Mouse (Mus musculus): ENCODE results near the gene Polr3h. TPM values are rescaled to one million over a fixed set of nuclear protein-coding genes. Genes with fewer than 3 reads are reported as not detected.

Gene Polr3h
- total RNA-seq, 2 experiments from 2014 or later: 14.1 to 16.5 TPM

DNA sequence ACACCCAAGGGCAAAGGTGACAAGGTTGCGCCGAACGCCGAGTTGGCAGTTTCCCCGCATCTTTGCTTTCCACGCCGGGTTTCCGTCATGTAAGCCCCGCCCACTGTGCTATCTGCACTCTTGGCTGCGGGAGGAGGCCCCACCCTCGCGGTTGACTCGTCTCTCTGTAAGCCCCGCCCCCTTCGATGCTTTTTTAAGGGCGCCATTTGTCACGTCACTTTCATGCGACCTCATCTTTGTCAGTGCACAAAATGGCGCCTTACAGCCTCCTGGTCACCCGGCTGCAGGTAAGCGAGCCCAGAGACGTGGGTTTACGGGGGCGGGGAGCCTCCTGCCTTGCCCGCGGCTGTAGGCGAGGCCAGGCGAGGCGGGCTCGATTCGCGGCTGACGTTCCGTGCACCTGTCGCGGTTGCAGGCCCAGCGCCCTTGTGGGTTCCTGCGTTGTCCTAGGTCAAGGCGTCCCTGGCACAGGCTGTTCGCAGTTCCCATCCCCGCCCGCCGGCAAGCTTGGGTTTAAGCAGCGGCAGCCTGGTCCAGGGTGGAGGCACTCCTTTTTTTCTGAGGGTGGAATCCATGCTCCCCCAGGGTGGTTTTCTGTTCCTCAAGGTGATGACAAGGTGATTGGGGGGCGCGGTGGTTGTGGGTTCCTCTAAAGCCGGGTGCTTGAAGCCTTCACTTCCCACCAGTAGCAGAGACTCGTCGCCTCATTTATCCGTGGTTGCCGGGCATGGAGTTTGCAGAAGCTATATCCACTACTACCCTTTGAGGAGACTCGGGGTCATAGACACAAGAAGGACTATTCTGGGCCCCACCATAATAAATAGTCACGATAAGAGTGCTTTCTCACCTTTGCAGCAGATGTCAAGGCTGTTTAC, 53.5 kb downstream of the Polr3h start, which contains the start of gene Aco2:
Aco2 (plus strand) TSS at position 48 of the 875 bp plus-strand sequence.
- DNase-seq (ENCODE audit: low spot score in 2 of 2): peak; percentile 98 to 99

DNA sequence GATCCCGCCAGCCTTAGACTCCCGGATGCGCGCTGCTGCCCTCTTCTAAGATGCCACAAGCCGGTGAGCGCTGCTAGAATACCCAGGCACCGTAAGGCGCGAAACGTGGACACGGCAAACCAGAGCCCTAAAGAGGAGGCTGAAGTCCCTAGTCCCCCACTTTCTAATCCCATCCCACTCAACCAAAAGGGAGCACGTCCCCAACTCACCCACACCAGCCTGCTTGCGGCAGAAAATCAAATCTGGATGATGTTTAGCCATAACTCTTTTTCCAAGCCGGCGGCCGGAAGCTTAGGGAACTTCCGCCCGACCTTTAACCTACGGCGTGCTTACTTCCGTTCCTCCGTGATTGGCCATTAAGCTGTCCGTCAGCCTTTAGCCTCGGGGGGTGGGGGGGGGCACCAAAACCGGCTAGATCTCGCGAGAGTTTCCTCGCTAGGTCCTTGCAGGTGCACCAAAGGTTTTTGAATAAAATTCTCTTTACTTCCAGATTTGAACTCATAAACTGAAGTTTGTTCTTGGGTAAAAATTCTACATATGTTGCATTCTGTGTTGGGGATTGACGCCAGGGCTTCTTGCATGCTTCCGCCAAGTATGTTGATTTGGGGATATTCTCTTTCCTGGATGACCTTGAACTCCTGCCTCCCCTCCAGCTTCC, 54.3 kb downstream of the Polr3h start, which contains the start of gene Phf5a:
Phf5a (minus strand) TSS at position 308 of the 658 bp plus-strand sequence.
- peak; percentile 54 to 87 for DNase-seq (ENCODE audit: low spot score in 2 of 2)

DNA sequence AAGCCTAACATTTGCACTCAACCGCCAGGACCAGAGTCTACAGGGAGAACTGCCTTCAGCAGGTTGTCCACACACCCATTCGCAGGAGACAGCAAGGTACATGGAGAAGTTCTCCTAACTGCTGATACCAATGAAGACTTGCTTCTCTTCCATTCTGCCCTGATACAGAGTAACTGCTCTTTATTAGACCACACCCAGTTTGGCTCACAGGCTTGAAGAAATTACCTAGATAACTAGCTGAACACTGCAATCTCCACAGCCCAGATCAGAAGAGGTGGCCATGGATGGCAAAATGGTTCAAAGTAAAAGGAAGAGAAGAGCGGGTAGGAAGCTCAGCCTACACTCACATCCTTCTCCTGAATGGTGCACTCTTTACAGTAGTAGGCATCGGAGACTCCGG, 56.1 kb downstream of the Polr3h start:
- no peak for DNase-seq (ENCODE audit: low spot score in 2 of 2)

GRCm38 (mm10) chr15:81864238-81864637, 61.8 kb downstream of the Polr3h start:
- no peak for DNase-seq (ENCODE audit: low spot score in 2 of 2)

GRCm38 (mm10) chr15:81860471-81861135, 65.4 kb downstream of the Polr3h start:
- no peak for DNase-seq (ENCODE audit: low spot score in 2 of 2)

DNA sequence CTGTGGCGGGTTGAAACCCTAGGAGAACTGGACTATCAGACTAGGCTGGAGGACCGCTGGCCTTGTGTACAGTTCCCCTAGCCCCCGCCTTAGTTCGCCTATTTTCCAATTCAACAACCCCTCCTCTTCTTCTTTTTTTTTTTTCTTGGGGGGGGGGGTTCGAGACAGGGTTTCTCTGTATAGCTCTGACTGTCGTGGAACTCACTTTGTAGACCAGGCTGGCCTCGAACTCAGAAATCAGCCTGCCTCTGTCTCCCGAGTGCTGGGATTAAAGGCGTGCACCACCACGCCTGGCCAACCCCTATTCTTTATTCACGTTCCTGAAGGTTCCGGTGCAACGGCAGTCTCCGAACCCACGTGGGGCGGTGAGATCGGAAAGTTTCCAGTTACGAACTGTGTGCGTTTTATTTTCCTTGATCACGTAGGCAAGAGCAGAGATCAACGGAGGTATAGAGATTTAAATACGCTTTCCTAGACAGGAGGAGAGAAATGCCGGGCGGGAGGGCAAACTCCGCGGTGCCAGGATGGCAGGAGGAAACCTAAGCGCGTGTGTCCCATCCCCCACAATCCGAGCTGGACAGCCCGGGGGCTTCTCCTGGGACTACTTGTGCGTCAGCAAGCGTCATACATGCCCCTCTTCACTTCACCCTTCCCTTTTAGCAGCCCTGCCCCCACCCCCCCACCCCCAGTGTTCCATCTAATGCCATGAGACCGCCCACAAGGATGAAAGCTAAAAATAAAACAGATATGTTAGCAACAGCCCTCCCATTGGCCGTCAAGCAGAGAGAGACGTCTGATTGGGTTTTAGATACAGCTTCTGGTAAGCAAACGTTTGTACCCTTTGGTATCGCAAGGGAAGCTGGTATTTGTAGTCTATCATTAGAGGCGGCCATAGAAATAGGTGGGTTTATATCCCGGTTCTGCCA, 66.4 kb downstream of the Polr3h start:
- DNase-seq (ENCODE audit: low spot score in 2 of 2): peak; percentile 55 to 70

GRCm38 (mm10) chr15:81858517-81859329, 67.3 kb downstream of the Polr3h start, which contains the start of gene Tob2:
TSS of gene Tob2 (minus strand) at chr15:81858796.
- DNase-seq (ENCODE audit: low spot score in 2 of 2): peak in 1 of 2 experiments; percentile 59

DNA sequence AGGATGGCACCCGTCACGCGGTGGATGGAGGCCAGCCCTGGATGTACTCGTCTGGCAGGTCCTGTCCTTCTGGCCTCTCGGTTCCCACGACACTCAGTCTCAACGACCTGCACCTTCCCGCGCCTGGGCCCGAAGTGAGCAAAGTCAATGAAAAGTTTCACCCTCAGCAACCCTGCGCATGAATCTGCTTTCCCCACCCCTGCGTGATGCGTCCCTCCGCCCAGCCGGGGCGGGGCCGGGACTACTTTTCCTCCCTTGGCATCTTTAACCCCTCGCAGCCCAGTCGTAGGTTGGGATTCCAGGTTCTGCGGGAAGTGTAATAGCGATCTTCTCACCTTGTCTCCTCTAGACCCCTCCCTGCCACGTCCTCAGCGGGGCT, 67.9 kb downstream of the Polr3h start:
- DNase-seq (ENCODE audit: low spot score in 2 of 2): peak; percentile 83 to 92

- no peak for DNase-seq (ENCODE audit: low spot score in 2 of 2)
Observed at GRCm38 (mm10) chr15:81857724-81858116, 68.3 kb downstream of the Polr3h start.

- peak in 1 of 2 experiments; percentile 41 for DNase-seq (ENCODE audit: low spot score in 2 of 2)
Observed at GRCm38 (mm10) chr15:81856938-81857723, 68.9 kb downstream of the Polr3h start.

- peak; percentile 71 to 85 for DNase-seq (ENCODE audit: low spot score in 2 of 2)
Observed at GRCm38 (mm10) chr15:81856030-81856790, 69.8 kb downstream of the Polr3h start.

DNA sequence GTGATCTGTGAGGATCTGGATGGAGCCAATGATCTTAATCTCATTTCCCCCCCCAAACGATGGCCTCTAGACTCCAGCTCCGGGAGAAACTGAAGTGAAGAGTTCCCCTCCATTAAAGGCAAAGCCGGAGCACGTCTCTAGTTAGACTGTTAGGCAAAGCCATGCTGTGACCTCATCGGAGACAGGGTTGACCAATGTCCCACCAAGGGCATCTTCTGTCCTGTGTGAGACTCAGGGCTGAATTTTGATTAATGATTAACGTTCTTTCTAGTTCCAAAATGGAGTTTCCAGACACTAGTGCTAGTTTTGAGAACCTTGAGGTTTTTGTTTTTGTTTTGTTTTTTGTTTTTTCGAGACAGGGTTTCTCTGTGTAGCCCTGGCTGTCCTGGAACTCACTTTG, 73.0 kb downstream of the Polr3h start:
- DNase-seq (ENCODE audit: low spot score in 2 of 2): no peak

DNA sequence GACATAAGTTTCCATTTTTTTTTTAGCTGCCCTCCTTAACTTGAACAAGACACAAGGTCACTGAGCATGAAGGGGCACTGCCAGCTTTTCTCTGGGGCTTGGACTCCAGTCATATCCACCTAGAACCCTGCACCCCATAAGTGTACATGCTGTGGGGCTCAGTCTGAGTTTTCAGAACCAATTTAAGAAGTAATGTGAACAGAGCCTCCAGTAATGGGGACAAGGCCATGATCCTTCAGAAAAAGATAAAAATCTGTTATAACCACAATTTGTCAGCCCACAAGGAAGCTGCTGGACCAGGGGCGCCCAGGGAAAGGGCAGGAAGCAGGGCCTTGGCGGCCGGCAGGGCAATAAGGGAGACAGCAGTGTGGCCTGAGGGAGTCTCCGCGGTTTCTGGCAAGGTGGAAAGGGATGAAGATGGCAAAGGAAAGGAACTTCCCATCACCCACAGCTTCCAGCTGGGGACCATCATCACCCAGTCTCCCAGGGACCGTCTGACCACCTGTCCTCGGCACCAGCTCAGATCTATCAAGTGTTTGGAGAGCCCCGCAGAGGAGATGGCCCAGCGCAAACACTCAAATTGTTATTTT, 73.5 kb downstream of the Polr3h start:
- DNase-seq (ENCODE audit: low spot score in 2 of 2): no peak

DNA sequence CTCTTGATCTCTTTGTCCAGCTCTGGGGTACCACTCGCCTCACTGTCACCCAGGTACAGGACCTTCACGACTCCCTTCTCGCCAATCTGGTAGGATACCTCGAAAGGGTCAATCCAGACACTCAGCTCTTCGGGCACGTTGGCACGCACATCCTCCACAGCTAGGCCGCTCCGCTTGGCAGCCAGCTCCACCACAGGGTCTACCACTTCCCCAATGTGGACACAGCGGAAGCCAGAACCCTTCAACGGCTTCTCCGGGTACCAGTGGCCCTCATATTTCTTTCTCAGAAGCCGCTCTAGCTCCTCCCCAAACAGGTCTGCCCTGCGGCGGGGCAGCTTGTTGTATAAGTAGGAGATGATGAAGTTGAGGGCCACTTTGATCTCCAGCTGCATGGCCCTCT, 74.7 kb downstream of the Polr3h start:
- no peak for DNase-seq (ENCODE audit: low spot score in 2 of 2)

GRCm38 (mm10) chr15:81850718-81851117, 75.3 kb downstream of the Polr3h start:
- DNase-seq (ENCODE audit: low spot score in 2 of 2): no peak

GRCm38 (mm10) chr15:81849104-81849503, 76.9 kb downstream of the Polr3h start:
- DNase-seq (ENCODE audit: low spot score in 2 of 2): no peak

GRCm38 (mm10) chr15:81848301-81848700, 77.7 kb downstream of the Polr3h start:
- DNase-seq (ENCODE audit: low spot score in 2 of 2): no peak

- DNase-seq (ENCODE audit: low spot score in 2 of 2): no peak
Observed at GRCm38 (mm10) chr15:81847861-81848260, 78.2 kb downstream of the Polr3h start.

Data from gastrocnemius, postnatal 4 days (tissue).